Mouse (Mus musculus): ENCODE results near the gene Pdia3. TPM values are rescaled to one million over a fixed set of nuclear protein-coding genes. Genes with fewer than 3 reads are reported as not detected.
"Not testable (repeated sequence)": the region's sequence is repeated elsewhere in the genome, so short reads cannot be mapped to it uniquely, and the experiment has no call there.

Gene Pdia3
- total and polyA plus RNA-seq, 3 experiments = 96.6 to 148 (median 145) TPM

- TF ChIP-seq CTCF (IDR thresholded peaks at IDR 0.05) (no peak), POLR2A (IDR thresholded peaks at IDR 0.05; ENCODE audit: insufficient read depth, low read depth, low read length) (peak; percentile 81)
- Histone ChIP-seq H3K9ac (ENCODE audit: low read depth, low read length) (peak within 1 kb of the TSS; percentile 93), H3K4me1 (ENCODE audit: control insufficient read depth, insufficient read depth, low read length) (peaks cover 5% of the 10 kb centered on the region), H3K4me3 (peak within 1 kb of the TSS; percentile 69), H3K27ac (peak within 1 kb of the TSS; percentile 78), H3K36me3 (ENCODE audit: control insufficient read depth, insufficient read depth, low read length) (peaks cover 21% of the 10 kb centered on the region), H3K27me3 (ENCODE audit: control insufficient read depth, insufficient read depth, low read length) (no peaks in the 10 kb centered on the region), H3K79me2 (replicated peaks; ENCODE audit: control insufficient read depth, insufficient read depth, low read length) (no peaks in the 10 kb centered on the region)
- DNase-seq = peak; percentile 86 to 87
- intact Hi-C loops (cut with DNase I) = loop anchor here (5.0 kb wide), 1 partner anchor 50 kb away; the partner anchor contains the start of genes Mfap1a and Wdr76
- 2% methylated on average over 41 of the region's 41 CpGs for WGBS
Measured at GRCm38 (mm10) chr2:121456692-121457642, 43.4 kb downstream of the Pdia3 start, which contains the start of gene Serinc4. Gene Serinc4, minus strand, starts transcription at chr2:121456781.

DNA sequence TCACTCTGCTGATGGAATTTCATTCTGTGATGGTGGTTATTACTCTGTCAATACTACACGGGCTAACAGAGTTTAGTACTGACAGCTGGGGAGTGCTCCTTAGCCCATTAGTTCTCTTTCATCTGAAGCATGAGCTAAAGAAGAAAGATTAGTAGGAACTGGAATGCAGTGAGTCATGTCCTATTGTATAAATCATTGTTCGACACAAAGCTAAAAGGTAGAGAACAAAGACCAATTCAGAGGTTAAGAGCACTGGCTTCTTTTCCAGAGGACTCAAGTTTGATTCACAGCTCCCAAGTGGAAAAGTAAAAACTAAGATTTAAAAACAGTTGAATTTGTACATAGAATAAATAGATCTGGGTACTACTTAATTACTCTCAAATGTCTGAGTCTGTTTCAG is 46.5 kb downstream of the Pdia3 start:
- Histone ChIP-seq H3K4me3 (no peak overlapping the region), H3K27me3 (ENCODE audit: control insufficient read depth, insufficient read depth, low read length) (no peaks in the 10 kb centered on the region), H3K9ac (ENCODE audit: low read depth, low read length) (no peak overlapping the region), H3K36me3 (ENCODE audit: control insufficient read depth, insufficient read depth, low read length) (peaks cover 8% of the 10 kb centered on the region; the same call in 1 of the 2 replicates), H3K27ac (no peak overlapping the region), H3K79me2 (replicated peaks; ENCODE audit: control insufficient read depth, insufficient read depth, low read length) (no peaks in the 10 kb centered on the region), H3K4me1 (ENCODE audit: control insufficient read depth, insufficient read depth, low read length) (no peaks in the 10 kb centered on the region; the same call in 1 of the 2 replicates)
- no peak for TF ChIP-seq POLR2A (IDR thresholded peaks at IDR 0.05; ENCODE audit: insufficient read depth, low read depth, low read length)
- no peak for TF ChIP-seq CTCF (IDR thresholded peaks at IDR 0.05)
- TF ChIP-seq EP300 (IDR thresholded peaks at IDR 0.05; ENCODE audit: insufficient read depth, low read depth, low read length) = no peak
- no peak for DNase-seq
- WGBS = 55% methylated on average over 2 of the region's 2 CpGs
- intact Hi-C loops (cut with DNase I) = no loop called here

- H3K4me3 ChIP-seq; intact Hi-C loops (cut with DNase I); DNase-seq; H3K4me1 ChIP-seq (ENCODE audit: control insufficient read depth, insufficient read depth, low read length); H3K36me3 ChIP-seq (ENCODE audit: control insufficient read depth, insufficient read depth, low read length); H3K79me2 ChIP-seq (replicated peaks; ENCODE audit: control insufficient read depth, insufficient read depth, low read length); H3K27me3 ChIP-seq (ENCODE audit: control insufficient read depth, insufficient read depth, low read length); H3K27ac ChIP-seq; H3K9ac ChIP-seq (ENCODE audit: low read depth, low read length): not testable (repeated sequence)
- 86% methylated on average over 1 of the region's 6 CpGs for WGBS
Measured at GRCm38 (mm10) chr2:121468982-121469381, 55.4 kb downstream of the Pdia3 start.

GRCm38 (mm10) chr2:121472783-121473182 is 59.2 kb downstream of the Pdia3 start:
- intact Hi-C loops (cut with DNase I); H3K27ac ChIP-seq; H3K9ac ChIP-seq (ENCODE audit: low read depth, low read length); H3K79me2 ChIP-seq (replicated peaks; ENCODE audit: control insufficient read depth, insufficient read depth, low read length); H3K4me1 ChIP-seq (ENCODE audit: control insufficient read depth, insufficient read depth, low read length); H3K36me3 ChIP-seq (ENCODE audit: control insufficient read depth, insufficient read depth, low read length); DNase-seq; H3K27me3 ChIP-seq (ENCODE audit: control insufficient read depth, insufficient read depth, low read length): not testable (repeated sequence)
- WGBS = 98% methylated on average over 3 of the region's 3 CpGs
- peak overlapping the region; percentile 67 for H3K4me3 ChIP-seq

DNA sequence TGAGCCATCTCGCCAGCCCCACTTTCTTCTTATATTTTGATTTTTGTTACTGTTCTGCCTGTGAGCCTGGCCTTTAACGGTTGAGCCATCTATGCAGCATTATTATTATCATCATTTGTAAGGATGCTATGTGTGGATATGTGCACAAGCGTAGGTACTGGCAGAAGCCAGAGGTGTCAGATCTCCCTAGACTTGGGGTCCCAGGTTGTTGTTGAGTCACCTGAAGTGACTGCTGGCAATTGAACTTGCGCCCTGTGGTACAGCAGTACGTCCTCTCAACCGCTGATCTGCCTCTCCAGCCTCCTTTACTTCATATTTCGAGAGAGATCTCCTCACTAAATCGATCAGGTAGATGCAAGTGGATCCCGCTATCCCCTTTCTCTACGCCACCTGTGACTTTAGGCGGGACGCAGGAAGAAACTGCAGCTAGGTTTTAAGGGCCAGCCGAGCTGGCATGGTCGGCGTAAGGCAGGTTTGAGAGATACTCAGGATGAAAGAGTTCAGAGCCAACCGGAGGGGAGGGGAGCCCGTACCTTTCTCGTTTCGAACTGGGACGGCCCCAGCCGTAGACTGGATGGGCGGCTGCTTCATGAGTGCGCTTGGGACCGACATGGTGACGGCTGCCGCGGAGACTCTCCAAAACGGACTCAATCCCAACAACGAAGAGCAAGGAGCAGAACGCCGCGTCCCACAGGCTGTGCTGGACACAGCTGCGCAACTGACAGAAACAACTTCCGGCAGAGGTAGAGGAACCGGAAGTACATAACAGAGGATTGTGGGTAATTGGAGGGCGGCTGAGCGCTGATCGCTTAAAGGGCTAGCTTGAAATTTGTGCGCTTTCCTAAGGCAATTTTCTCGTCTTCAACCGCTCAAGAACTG is 60.0 kb downstream of the Pdia3 start, which contains the start of gene Mfap1b:
Gene Mfap1b, minus strand, starts transcription at position 767 of the 879 bp plus-strand sequence.
- TF ChIP-seq POLR2A (IDR thresholded peaks at IDR 0.05; ENCODE audit: insufficient read depth, low read depth, low read length) (peak; percentile 98), EP300 (IDR thresholded peaks at IDR 0.05; ENCODE audit: insufficient read depth, low read depth, low read length) (peak; percentile 85)
- H3K4me1 ChIP-seq (ENCODE audit: control insufficient read depth, insufficient read depth, low read length); H3K27me3 ChIP-seq (ENCODE audit: control insufficient read depth, insufficient read depth, low read length); H3K79me2 ChIP-seq (replicated peaks; ENCODE audit: control insufficient read depth, insufficient read depth, low read length); H3K36me3 ChIP-seq (ENCODE audit: control insufficient read depth, insufficient read depth, low read length): not testable (repeated sequence)
- Histone ChIP-seq H3K4me3 (peak within 1 kb of the TSS; percentile 67), H3K27ac (peak within 1 kb of the TSS; percentile 68), H3K9ac (ENCODE audit: low read depth, low read length) (peak within 1 kb of the TSS; percentile 92)
- intact Hi-C loops (cut with DNase I) = loop anchor here (1.0 kb wide), 1 partner anchor 34 kb away; no protein-coding TSS in a partner anchor
- peak; percentile 79 to 86 for DNase-seq
- 4% methylated on average over 41 of the region's 41 CpGs for WGBS
